Mouse (Mus musculus) neutrophil, adult 5-6 weeks (primary cell): ENCODE measurements around the gene Fam135a. TPM values are rescaled to one million over a fixed set of nuclear protein-coding genes. Genes with fewer than 3 reads are reported as not detected.
A peak's percentile ranks its signal among the peaks of the same experiment; 100 is the strongest.

Experiments used
- ATAC-seq: fragments of 151-379, 151-347 bp; 2 replicates; pipeline ENCODE4 v1.8.0; 2017; ENCODE audit warnings: mild to moderate bottlenecking, moderate TSS enrichment; ENCODE audit not compliant: insufficient number of reproducible peaks, poor library complexity, low FRiP score, severe bottlenecking; ENCODE audit errors: extremely low read depth
- total RNA-seq: library from RNA; stranded (forward); fragments of 200-1000 nt; gene quantifications from 2 replicates; pipeline ENCODE4 v1.2.3, GENCODE M21; 2017

Fam135a gene
- 0.25 and 0.81 TPM in 2 replicates for total RNA-seq

DNA sequence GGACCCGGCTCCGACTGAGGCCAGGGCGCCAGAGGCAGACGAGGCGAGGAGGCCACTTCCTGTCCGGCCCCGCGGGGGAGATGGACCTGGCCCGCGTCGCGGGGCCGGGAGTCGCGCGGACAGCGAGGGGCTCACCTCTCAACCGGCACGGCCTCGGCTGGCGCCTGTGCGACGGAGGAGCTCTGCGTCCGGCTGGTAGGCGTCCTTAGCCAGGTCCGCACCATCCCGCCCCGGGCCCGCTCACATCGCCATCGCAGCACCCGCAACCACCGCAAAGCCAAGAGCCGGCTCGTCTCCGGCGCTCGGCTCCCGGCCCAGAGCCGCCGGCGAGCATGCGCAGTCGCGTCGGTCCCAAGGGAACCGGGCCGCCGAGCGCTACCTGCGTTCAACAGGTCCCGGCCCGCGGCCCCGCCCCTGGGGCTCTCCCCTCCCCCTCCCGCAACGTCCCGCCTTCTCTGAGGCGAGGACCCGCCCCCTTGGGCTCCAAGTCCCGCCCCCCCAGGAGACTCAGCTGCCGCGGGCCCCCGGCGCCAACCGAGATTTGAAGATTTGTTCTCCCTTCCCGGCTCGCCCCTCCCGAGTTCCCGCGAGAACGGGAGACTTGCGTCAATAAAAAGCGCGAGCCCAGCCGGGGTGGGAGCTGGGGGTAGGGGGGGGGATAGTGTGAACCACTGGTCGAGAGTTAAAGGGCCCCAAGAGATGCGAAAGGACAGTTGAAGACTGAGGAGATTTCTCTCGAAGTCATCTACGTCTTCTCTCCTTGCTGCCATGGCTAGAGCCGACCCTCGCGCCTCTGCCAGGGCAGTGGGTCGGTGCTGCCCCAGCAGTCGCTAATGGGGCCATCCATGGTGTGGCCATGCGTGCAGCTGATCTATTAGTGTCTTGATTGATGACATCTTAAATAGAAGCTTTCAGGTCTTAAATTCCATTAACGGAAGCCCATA, at the start of gene Fam135a:
Fam135a (minus strand) TSS at position 416 of the 944 bp plus-strand sequence.
- peak; percentile 13; the same call in 1 of the 2 replicates for ATAC-seq

DNA sequence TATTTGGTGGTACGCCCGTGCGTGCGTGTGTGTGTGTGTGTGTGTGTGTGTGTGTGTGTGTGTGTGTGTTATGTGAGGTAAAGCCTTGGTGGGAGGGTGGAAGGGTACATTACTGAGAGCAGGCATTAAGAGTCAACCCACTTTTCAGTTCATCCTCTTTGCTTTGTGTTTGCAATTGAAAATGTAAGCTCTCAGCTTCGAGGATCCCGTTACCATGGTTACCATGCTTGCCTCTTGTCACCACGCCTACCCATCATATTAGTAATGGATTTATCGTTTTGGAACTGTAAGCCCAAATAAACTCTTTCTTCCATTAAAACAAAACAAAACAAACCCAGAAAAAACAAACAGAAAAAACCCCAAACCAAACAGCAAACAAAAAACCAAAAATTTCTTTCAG, 43.4 kb upstream of the Fam135a start:
- no peak for ATAC-seq

DNA sequence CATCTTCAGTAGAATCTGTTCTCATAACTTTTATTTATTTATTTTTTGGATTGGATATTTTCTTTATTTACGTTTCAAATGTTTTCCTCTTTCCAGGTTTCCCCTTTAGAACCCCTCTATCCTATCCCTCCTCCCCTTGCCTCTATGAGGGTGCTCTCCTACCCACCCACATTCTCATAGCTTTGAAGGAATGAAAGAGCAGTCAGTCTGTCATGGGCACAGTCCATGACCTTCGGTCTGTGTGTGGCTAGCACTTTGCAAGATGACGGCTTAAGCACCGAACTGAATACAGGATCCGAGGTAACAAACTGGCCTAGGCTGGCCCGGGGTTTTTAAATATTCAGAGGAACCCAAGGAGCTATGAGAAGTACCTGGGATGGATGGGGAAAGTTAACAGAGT, 40.4 kb upstream of the Fam135a start:
- ATAC-seq, result no peak

DNA sequence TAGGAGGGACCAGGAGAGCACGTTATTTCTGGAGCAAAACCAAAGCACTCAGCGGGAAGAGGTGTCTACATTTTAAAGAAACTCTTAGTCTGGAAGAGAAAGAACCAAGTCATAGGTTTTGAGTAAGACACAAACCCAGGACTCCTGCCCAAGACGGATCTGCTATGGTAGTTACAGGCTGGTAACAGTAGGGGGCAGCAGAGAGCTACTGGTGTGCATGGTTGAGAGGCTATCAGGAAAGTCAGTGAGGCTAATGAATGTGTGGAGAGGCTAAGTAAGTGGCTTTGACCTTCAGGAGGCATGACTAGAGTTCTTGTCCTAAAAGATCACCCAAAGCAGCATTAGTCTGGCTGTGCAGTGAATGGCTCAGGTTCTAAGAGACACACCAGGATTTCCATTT, 37.0 kb upstream of the Fam135a start:
- ATAC-seq, result no peak

GRCm38 (mm10) chr1:24134792-24135191, 34.7 kb upstream of the Fam135a start:
- no peak for ATAC-seq

DNA sequence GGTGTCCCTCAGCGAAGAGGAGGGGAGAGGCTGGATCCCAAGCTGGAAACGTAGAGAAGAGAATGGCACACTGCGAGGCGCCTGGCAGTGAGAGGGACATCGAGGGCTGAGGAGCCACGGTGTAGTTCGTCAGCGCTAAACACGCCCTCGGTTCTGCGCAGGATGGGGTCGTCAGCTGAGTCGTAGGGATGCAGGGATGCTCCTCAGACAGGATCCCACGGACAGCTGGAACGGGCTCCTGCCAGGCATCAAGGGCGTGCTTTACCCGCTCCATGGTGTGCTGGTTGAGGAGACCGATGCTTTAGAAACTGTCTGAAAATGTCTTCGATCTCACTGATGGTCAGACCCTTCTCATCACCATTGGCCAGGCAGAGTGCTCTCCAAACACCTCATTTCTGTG, 33.7 kb upstream of the Fam135a start:
- no peak for ATAC-seq

DNA sequence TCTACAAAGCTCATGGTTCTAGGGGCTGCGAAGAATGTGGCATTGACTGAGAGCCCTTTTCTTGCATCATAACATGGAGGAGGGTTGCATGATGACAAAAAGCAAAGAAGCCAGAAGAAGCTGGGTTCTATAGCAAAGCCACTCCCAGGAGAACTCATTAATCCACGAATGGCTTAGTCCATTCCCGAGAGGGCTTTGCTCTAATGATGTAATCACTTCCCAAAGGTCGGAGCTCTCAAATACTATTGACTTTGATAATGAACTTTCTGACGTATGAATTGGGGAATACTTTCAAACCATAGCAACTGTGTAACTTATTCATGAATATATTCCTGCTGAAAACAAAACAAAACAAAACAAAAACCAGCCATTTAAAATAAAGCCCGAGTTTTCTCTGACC, 27.7 kb upstream of the Fam135a start:
- no peak for ATAC-seq

DNA sequence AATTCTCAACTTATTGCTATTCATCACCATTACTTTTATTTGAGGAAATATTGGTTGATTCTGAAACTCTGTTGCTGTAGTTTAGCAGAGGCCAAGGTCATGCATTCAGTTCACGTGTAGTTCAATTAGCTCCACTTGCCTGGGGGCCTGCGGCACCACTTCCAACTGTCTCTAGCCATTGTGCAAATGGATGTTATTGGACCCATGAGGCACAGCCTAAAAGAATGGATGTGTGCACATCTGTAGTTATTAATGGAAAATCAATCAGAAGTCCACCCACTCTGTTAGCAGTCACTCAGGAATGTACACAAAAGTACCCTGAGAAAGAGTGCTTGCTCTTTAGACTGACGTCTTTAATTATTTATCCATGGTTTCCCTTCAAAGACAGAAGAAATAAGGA, 24.5 kb upstream of the Fam135a start:
- no peak for ATAC-seq

DNA sequence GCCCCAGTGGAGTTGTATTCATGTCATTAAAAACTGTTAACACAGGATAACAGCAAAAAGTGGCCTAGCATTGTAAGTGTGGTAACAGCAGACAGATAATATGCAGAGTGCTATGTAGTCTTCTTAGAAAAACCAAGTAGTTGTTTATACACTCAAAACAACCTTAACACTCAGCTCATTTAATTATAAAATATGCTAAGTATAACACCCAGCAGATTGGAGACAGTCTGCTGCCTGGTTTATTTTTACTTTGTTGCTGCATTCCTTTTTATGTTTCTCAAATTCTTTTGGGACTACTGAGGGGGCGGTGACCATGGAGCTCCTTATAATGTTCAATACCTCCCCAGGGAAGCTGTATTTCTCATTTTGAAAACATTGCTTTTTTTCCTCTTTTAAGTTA, 22.4 kb upstream of the Fam135a start:
- ATAC-seq, result no peak

- ATAC-seq, result no peak
Measured at GRCm38 (mm10) chr1:24107971-24108773, 8.0 kb upstream of the Fam135a start.

- ATAC-seq, result no peak
Measured at GRCm38 (mm10) chr1:24107378-24107777, 7.2 kb upstream of the Fam135a start.

DNA sequence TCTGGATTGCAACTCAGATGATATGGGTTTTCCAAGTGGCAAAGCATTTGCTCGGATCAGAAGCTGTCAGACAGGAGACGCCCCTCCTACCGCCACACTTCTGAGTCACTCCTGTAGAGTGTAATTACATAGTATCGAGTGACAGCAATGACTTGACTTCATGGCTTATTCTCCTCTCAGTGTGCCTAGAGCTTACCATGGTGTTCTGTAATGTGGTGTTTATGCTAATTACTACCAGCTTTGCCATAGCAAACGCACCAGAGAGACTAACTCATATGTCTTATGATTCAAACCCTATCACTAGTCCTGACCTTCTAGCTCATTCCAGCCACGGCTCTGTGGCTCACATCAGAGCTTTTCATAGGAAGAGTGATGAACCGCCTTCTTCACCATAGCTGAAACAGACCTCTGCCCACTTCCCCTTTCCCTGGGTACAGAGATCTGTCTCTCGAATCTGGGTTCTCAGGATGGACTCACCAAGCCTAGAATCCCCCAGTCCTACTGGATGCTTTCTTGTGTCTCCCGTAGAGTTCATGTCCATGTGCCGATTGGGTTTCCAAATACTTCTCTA, 2.5 kb upstream of the Fam135a start:
- no peak for ATAC-seq

- ATAC-seq, result no peak
Measured at GRCm38 (mm10) chr1:24100870-24101358, 773 bp upstream of the Fam135a start.

DNA sequence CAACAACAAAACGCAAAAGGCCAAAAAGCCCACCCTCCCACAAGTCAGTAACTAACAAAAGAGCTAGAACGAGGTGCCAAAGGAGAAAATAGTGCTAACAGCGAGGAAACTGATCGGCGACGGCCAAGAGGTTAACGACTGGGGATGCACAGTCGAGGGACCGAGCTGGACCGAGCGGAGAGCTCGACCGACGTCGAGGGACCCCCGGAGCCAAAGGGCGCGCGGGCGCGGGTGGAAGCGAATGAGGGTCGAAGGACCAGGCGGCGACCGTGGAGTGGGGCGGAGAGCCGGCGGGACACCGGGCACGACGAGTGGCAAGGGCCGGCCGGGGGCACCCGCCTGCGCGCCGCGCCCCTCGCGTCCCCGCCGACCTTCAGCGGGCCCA, 608 bp downstream of the Fam135a start:
- ATAC-seq, result no peak

DNA sequence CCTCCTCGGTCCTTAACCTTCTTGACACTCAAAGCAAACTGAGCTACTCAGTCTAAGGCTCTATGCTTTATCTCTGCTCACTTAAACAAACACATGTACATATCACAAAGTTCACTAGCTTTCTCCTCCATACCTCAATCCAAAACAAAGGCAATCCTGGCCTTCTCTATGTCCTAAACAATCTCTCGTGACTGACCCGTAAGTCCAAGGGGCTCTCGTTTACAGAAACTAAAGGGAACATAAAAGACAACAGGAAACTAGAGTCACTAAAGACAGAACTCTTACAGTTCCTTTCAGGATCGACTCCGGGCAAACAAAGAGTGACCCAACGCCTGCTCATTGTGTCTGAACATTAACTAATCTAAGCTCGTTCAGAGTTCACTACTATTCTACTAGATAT, 2.6 kb downstream of the Fam135a start:
- no peak for ATAC-seq

- ATAC-seq, result no peak
Measured at GRCm38 (mm10) chr1:24092414-24092813, 7.7 kb downstream of the Fam135a start.

- no peak for ATAC-seq
Measured at GRCm38 (mm10) chr1:24090603-24091002, 9.5 kb downstream of the Fam135a start.

- no peak for ATAC-seq
Measured at GRCm38 (mm10) chr1:24090094-24090493, 10.0 kb downstream of the Fam135a start.

DNA sequence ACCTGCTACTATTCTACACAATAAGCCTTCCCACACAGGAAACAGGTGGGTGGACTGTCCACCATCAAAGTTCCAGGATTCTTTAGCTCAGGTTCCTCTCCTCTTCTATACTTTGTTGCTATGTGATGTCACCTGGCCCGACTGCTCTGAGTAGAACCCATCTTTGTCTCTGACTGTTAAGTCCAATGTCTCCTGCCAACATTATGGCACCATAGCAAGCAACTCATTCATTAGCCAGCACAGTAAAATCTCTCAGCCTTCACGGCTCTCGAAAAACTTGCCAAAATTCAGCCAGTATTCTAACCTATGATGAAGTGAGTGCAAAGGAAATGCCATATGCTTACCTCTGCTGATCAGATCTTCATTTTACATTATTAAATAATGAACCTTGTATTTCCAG, 14.0 kb downstream of the Fam135a start:
- no peak for ATAC-seq
